Mouse (Mus musculus) neutrophil, adult 83 days (primary cell): ENCODE results near the gene Dus3l. TPM values are rescaled to one million over a fixed set of nuclear protein-coding genes. Genes with fewer than 3 reads are reported as not detected.

ENCODE experiments used
- total RNA-seq, 2 experiments: library from RNA; stranded (reverse); gene quantifications; one replicate each; pipeline ENCODE4 v1.2.4; 2023

Dus3l gene
- 10 to 100 TPM; 20.7 to 21.1 TPM for total RNA-seq

DNA sequence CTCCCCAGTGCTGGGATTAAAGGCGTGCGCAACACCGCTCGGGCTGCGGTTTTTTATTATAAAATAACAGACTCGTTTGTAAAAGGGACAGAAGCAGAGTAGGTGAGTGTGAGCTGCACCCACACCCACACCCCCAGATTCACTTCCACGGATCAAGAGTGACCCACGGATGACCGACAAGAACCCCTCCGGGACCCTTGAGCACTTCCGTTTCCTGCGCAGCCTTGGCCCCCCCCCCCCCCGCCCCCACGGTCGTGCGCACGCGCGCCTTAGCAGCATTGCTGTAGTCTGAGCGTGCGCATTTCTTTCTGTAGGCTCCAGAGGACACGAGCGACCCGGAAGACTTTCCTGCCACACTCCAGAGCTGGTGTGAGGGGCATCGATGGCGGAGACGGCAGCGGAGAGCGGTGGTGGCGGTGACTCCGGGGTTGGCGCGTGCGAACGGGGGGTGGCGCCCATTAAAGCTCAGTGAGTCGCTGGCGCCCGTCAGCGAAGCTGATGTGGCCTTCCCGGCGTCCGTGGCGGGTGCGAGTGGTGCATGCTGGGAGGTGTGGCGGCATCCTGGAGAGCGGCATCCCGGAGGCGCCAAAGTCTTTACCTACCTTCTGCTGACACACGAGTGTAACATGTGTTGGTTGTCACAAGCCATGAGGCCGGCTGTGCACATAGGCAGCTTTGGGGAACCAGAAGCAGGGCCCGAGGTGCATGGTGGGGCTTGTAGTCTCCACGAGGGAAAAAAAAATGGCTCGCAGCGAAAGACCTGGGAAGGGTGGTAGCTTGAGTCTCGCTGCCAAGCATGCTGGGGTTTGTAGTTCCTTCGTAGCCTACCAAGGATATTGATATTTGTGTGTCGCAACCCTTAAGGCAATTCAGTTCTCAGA is at the start of gene Dus3l:
Dus3l (plus strand) TSS at position 284 of the 881 bp plus-strand sequence.

GRCm38 (mm10) chr17:56717363-56718058 is 47.0 kb upstream of the Dus3l start, which contains the start of the genes Ndufa11 and Vmac:
TSS of gene Ndufa11 (plus strand) at chr17:56717767.
TSS of gene Vmac (minus strand) at chr17:56718022.

DNA sequence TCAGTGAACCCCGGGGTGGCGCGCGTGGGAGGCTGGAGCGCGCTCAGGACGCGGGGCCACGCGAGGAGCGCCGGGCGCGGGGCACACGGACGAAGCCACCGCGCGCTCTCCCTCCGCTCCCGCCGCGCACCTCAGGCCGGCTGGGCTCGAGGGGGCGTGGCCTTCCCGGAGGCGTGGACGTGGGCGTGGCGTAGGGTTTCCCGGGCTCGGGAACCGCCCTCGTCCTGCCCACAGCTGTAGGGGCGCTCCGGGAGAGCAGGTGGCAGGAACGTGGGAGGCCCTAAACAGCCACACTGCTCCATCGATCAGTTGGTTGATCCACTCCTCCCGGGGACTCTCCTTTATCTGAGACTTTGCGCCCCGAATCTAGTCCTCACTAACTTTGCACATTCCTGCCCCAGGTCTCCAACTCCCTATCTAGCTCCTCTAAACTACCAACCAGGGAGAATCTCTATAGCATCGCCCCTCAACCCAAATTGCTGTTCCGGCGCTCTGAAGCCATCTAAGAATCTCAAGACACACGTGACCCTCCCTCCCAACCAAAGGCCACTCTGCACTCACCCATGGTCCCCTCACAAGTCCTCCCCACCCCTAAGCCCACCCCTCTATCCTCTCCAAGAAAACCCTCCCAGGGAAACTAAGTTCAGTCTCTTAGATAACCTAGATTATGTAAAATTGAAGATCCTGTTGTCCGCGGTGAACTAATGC is 7.0 kb upstream of the Dus3l start, which contains the start of gene Nrtn:
Nrtn (minus strand) TSS at position 115 of the 708 bp plus-strand sequence.

DNA sequence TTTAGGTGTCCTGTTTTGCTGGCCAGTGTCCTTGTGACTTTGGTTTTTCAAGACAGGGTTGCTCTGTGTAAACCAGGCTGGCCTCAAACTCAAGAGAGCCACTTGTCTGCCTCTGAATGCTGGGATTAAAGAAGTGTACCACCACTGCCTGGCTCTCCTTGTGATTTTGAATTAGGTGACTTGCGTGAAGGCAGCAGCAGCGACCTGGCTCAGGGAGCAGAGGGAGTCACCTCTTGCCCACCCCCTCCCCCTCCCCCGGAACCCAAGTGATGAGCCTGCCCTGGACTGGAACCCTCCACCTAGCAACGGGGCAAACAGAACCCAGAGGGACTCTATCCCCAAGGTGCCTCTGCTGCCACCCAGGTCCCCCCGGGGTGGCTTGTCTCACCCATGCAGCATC is 5.4 kb downstream of the Dus3l start, which contains the start of gene Prr22:
Prr22 (plus strand) TSS at position 301 of the 400 bp plus-strand sequence.

Other genes with a start within 250 kb of the Dus3l start
- gene Gm20219, start 210.4 kb upstream of the Dus3l start, total RNA-seq: 1 to 10 TPM; 1.7 to 4.3 TPM
- gene Safb2, start 180.2 kb upstream of the Dus3l start, total RNA-seq: 100 to 1,000 TPM; 209 to 229 TPM
- gene Safb, start 179.9 kb upstream of the Dus3l start, total RNA-seq: 100 to 1,000 TPM; 135 to 151 TPM
- 10 to 100 TPM; 54.0 to 56.2 TPM for gene 2410015M20Rik, start 155.0 kb upstream of the Dus3l start, total RNA-seq
- gene Rpl36, start 151.3 kb upstream of the Dus3l start, total RNA-seq: 100 to 1,000 TPM; 426 to 509 TPM
- gene Lonp1, start 137.9 kb upstream of the Dus3l start, total RNA-seq: 10 to 100 TPM; 23.9 to 26.8 TPM
- under 1 TPM; 0.49 to 0.61 TPM for gene Catsperd, start 136.6 kb upstream of the Dus3l start, total RNA-seq
- gene Ranbp3, start 91.5 kb upstream of the Dus3l start, total RNA-seq: 10 to 100 TPM; 59.0 to 64.8 TPM
- 10 to 100 TPM; 61.8 to 67.9 TPM for gene Ndufa11, start 47.0 kb upstream of the Dus3l start, total RNA-seq
- gene Vmac, start 46.7 kb upstream of the Dus3l start, total RNA-seq: 1 to 10 TPM; 1.6 to 2.1 TPM
- under 1 TPM in 1 of 2 experiments, not detected in 1; 0.40 TPM for gene Nrtn, start 7.2 kb upstream of the Dus3l start, total RNA-seq
- under 1 TPM; 0.50 to 0.97 TPM for gene Prr22, start 5.5 kb downstream of the Dus3l start, total RNA-seq
- 1 to 10 TPM; 6.5 TPM for gene Rfx2, start 66.3 kb downstream of the Dus3l start, total RNA-seq
- gene Acsbg2, start 109.7 kb downstream of the Dus3l start, total RNA-seq: not detected
- gene 1700061G19Rik, start 110.7 kb downstream of the Dus3l start, total RNA-seq: not detected
- 10 to 100 TPM; 18.8 to 20.2 TPM for gene Mllt1, start 170.7 kb downstream of the Dus3l start, total RNA-seq
- not detected for gene Acer1, start 217.4 kb downstream of the Dus3l start, total RNA-seq
- 10 to 100 TPM in 1 of 2 experiments, 1 to 10 TPM in 1; 9.5 to 14.3 TPM for gene Clpp, start 225.5 kb downstream of the Dus3l start, total RNA-seq
- 1 to 10 TPM; 6.9 to 8.2 TPM for gene Alkbh7, start 232.6 kb downstream of the Dus3l start, total RNA-seq
- gene Pspn, start 235.3 kb downstream of the Dus3l start, total RNA-seq: 1 to 10 TPM; 2.4 to 3.7 TPM
- 10 to 100 TPM; 48.0 to 61.0 TPM for gene Gtf2f1, start 246.5 kb downstream of the Dus3l start, total RNA-seq
- under 1 TPM in 1 of 2 experiments, not detected in 1; 0.48 TPM for gene Gm17949, start 246.7 kb downstream of the Dus3l start, total RNA-seq